Mouse (Mus musculus): ENCODE results near the gene Cadps.
A peak's percentile ranks its signal among the peaks of the same experiment; 100 is the strongest.

Gene Cadps

GRCm38 (mm10) chr14:12341075-12341788, 481.6 kb downstream of the Cadps start:
- no peak for DNase-seq (ENCODE audit: low spot score in 2 of 2)

GRCm38 (mm10) chr14:12340238-12341074, 482.4 kb downstream of the Cadps start:
- DNase-seq (ENCODE audit: low spot score in 2 of 2): no peak

- no peak for DNase-seq (ENCODE audit: low spot score in 2 of 2)
Measured at GRCm38 (mm10) chr14:12338811-12339565, 483.9 kb downstream of the Cadps start.

GRCm38 (mm10) chr14:12337998-12338809, 484.7 kb downstream of the Cadps start:
- DNase-seq (ENCODE audit: low spot score in 2 of 2): no peak

DNA sequence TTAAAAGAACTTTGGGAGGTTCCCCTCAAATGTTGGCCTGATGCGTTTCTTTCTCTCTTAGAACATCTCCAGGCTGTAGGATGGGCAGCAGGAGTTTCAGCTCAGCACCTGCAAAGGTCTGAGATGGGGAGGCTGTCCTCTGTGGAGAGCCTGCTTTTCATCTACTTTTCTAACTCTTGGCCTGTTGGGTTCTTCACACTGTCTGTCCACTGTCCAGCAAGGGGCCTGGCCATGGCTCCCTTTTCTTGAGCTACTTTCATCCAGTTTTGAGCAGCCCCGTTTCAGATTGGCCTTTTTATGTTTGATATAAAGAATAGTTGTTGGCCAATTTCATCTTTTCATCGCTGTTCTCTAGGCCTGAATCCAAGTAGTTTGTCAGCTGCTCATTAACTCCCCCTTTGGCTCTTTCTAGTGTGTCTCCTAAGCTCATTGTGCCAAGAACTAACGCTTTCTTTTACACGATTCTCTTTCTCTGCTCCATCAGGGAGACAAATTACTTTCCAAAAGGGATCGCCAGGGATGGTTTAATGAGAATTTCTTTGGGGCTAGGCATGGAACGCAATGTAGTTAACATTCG, 485.4 kb downstream of the Cadps start:
- DNase-seq (ENCODE audit: low spot score in 2 of 2): peak in 1 of 2 experiments; percentile 40

DNA sequence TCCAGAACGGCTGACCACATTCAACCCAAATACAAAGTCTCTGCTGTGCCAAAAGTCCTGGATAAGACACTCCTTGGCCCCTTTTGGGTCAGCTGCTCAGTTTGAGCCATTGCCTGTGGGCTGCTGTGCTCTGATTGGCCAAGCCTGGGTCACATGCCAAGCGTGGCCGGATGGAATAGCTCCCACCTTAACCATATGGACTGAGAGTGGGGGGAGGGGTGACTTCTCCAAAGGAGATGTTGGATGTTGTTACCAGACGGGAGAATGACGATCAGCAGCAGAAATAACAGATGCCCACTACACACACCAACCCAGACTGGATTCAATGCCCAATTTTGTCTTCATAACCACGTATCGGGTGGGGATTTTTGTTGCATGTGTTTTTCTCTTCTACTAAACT, 488.0 kb downstream of the Cadps start:
- DNase-seq (ENCODE audit: low spot score in 2 of 2): no peak

DNA sequence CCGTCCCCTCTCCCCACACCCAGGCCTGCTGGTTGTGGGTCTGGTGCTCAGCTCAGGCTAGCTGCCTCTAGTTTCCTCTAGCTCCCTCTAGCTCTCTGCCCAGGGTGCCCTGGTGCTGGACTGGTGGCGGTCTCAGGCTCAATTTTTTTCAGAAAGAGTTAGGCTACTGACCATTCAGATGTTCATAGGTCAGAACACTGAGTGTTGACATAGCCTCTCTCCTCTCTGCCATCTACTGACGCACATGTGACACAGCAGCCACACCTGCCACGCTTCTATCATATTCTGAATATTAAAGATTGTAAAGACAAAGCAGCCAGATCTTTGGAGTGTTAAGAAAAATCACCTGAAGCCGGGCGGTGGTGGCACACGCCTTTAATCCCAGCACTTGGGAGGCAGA, 489.3 kb downstream of the Cadps start:
- DNase-seq (ENCODE audit: low spot score in 2 of 2): no peak

All from left cerebral cortex, adult 9 months (tissue).